Mouse (Mus musculus): Measurements from ENCODE around the gene Gusb. TPM values are rescaled to one million over a fixed set of nuclear protein-coding genes. Genes with fewer than 3 reads are reported as not detected.

Gene Gusb
- polyA plus RNA-seq, 1 experiment from 2014 or later, result 35.9 TPM

DNA sequence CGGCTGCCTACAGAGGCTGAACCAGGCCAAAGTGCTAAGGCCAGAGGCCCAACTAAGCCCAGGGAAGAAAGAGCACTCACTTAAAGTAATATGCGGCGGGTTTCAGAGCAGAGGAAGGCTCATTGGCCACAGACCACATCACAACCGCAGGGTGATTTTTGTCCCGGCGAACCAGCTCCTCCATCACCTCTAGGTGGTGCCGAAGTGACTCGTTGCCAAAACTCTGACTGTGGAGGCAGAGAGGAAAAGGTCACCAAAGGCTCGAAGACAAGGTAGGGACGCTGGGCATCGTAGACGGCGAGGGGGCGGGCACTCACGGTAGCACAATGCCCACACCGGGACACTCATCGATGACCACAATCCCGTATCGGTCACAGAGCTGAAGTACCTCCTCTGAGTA is 5.1 kb downstream of the Gusb start:
- 71% methylated on average over 19 of the region's 19 CpGs for WGBS
- no peak overlapping the region for H3K9ac ChIP-seq

DNA sequence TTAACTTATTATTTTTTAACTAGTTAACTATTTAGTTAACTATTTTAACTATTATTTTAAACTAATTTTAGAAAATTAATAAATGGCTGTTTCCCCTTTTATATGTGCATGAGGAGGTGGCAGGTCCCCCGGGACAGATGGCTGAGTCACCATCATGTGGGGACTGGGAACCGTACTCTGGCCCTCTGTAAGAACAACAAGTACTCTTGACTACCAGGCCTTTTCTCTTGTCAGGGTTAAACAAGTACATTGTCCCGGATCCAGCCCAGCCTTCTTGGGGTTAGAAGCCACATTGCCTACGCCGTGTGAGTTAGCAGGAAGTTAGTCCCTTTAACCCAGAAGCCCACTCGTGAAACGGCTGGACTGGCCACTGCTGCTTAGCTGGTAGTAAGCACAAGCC is 7.9 kb downstream of the Gusb start:
- H3K4me2 ChIP-seq (replicated peaks), result no peak overlapping the region
- H3K36me3 ChIP-seq, result 0 out of 2 replicates have a peak, but pooled peaks cover 6% of the 10 kb centered on the region
- no peak overlapping the region for H3K27ac ChIP-seq
- ATAC-seq (ENCODE audit: insufficient number of reproducible peaks, insufficient read depth, low FRiP score, low TSS enrichment), result no peak
- no peak overlapping the region for H3K9ac ChIP-seq
- WGBS, result 90% methylated on average over 7 of the region's 7 CpGs
- H3K4me1 ChIP-seq, result no peaks in the 10 kb centered on the region
- no peaks in the 10 kb centered on the region for H3K9me3 ChIP-seq
- no peaks in the 10 kb centered on the region for H3K27me3 ChIP-seq
- no peak overlapping the region for H3K4me3 ChIP-seq

More for the DNA sequence above, 5.1 kb downstream of the Gusb start:
- Histone ChIP-seq H3K4me2 (replicated peaks) (no peak overlapping the region), H3K36me3 (0 out of 2 replicates have a peak, but pooled peaks cover 6% of the 10 kb centered on the region), H3K27ac (no peak overlapping the region), H3K9me3 (no peaks in the 10 kb centered on the region), H3K27me3 (no peaks in the 10 kb centered on the region), H3K4me3 (no peak overlapping the region), H3K4me1 (peaks cover 10% of the 10 kb centered on the region)
- ATAC-seq (ENCODE audit: insufficient number of reproducible peaks, insufficient read depth, low FRiP score, low TSS enrichment), result no peak

DNA sequence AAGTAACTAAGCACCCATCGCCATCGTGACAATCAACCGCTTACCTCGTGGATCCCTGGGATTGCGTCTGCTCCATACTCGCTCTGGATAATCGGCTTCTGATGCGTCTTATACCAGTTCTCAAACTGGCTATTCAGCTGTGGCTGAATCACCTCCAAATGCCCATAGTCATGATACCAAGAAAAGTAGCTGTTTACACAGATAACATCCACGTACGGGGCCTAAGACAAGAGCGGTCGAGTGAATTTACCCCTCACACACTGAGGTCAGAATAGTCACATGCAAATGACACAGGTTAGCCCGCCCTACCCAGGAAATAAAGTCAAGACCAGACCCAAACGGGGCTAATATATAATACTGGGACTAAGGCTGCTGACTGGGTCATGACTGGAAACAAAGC is 9.5 kb downstream of the Gusb start:
- H3K9me3 ChIP-seq, result no peaks in the 10 kb centered on the region
- H3K9ac ChIP-seq, result no peak overlapping the region
- WGBS, result 91% methylated on average over 14 of the region's 14 CpGs
- no peaks in the 10 kb centered on the region for H3K4me1 ChIP-seq
- no peak for ATAC-seq (ENCODE audit: insufficient number of reproducible peaks, insufficient read depth, low FRiP score, low TSS enrichment)
- H3K27ac ChIP-seq, result no peak overlapping the region
- H3K4me3 ChIP-seq, result no peak overlapping the region
- H3K4me2 ChIP-seq (replicated peaks), result no peak overlapping the region
- H3K27me3 ChIP-seq, result no peaks in the 10 kb centered on the region
- 0 out of 2 replicates have a peak, but pooled peaks cover 6% of the 10 kb centered on the region for H3K36me3 ChIP-seq

DNA sequence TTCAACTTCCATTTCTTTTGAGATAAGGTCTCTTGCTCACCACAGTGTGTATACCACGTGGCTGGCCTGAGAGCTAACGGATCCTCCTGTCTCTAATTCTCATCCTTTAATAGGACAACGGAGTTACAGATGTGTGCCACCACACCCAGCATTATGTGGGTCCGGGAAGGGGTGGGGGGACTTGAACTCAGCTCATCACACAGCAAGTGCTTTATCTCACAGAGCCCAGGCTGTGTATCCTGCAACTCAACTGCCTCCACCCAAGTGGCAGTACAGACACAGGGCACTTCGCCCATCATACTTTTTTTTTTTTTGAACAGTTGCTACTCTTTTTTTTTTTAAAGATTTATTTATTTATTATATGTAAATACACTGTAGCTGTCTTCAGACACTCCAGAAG is 11.0 kb downstream of the Gusb start:
- no peak overlapping the region for H3K4me2 ChIP-seq (replicated peaks)
- no peaks in the 10 kb centered on the region for H3K9me3 ChIP-seq
- no peak for ATAC-seq (ENCODE audit: insufficient number of reproducible peaks, insufficient read depth, low FRiP score, low TSS enrichment)
- H3K27ac ChIP-seq, result no peak overlapping the region
- WGBS, result 91% methylated on average over 5 of the region's 5 CpGs
- no peaks in the 10 kb centered on the region for H3K27me3 ChIP-seq
- no peak overlapping the region for H3K4me3 ChIP-seq
- no peak overlapping the region for H3K9ac ChIP-seq
- peaks cover 6% of the 10 kb centered on the region; the same call in 1 of the 2 replicates for H3K36me3 ChIP-seq
- no peaks in the 10 kb centered on the region for H3K4me1 ChIP-seq

DNA sequence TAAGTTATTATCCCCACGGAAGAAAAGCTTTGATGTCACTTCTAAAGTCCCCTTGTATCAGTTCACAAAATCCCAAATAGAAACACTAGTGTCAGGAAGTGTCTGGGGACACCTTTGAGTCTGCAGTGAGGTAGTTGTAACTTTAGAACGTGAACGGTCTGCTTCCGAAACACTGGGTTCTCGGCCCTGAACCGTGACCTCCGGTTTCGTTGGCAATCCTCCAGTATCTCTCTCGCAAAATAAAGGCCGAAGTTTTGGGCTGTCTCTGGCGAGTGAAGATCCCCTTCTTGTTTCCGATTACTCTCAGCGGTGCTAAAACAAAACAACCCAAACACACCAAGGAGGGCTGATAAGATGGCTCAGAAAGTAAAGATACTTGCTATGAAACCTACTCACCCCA is 13.5 kb downstream of the Gusb start:
- Histone ChIP-seq H3K27me3 (no peaks in the 10 kb centered on the region), H3K9me3 (no peaks in the 10 kb centered on the region), H3K27ac (no peak overlapping the region), H3K4me2 (replicated peaks) (no peak overlapping the region), H3K4me1 (no peaks in the 10 kb centered on the region), H3K36me3 (peaks cover 12% of the 10 kb centered on the region), H3K9ac (no peak overlapping the region), H3K4me3 (no peak overlapping the region)
- no peak for ATAC-seq (ENCODE audit: insufficient number of reproducible peaks, insufficient read depth, low FRiP score, low TSS enrichment)
- WGBS, result 84% methylated on average over 13 of the region's 13 CpGs

DNA sequence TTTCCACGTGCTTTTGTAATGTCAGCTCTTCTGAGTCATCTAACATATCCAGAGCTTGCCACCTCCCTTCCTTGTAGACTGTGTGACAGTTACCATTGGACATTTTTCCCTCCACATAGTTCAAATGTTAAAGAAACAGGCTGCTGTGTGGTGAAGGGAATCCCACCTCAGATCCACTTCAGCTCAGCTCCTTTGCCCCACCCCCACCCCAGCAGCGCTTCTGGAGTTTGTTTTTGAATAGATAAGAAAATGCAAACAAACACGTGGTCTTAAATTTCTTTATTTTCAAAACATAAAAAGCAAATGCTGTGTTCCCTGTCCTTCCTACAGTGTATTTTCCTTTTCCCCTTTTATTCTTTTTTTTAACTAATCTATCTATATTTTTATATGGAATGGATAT is 22.6 kb downstream of the Gusb start:
- peaks cover 17% of the 10 kb centered on the region for H3K36me3 ChIP-seq
- 79% methylated on average over 3 of the region's 3 CpGs for WGBS
- H3K4me2 ChIP-seq (replicated peaks), result no peak overlapping the region
- H3K4me3 ChIP-seq, result no peak overlapping the region
- H3K9ac ChIP-seq, result no peak overlapping the region
- H3K27me3 ChIP-seq, result no peaks in the 10 kb centered on the region
- H3K27ac ChIP-seq, result no peak overlapping the region
- H3K4me1 ChIP-seq, result no peaks in the 10 kb centered on the region
- no peaks in the 10 kb centered on the region for H3K9me3 ChIP-seq
- no peak for ATAC-seq (ENCODE audit: insufficient number of reproducible peaks, insufficient read depth, low FRiP score, low TSS enrichment)

DNA sequence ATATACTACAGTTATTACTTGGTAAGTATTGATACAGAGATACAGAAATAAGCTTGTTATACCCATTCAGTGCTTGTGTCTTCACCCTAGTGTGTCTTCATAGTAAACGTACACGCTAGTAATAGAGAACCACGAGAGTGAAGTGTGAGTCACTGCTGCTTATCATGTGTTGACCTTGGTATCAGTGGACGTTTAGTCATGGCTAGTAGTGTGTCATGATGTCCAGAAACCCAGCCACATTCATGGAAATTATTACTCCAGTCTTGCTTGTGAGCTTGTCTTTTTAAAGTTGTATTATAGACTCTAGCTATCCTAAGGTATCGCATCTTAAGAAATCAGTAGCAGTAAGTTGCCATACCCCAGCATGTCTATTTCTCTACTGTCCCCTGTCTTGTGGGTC is 24.2 kb downstream of the Gusb start:
- WGBS, result 90% methylated on average over 5 of the region's 5 CpGs
- Histone ChIP-seq H3K9me3 (no peaks in the 10 kb centered on the region), H3K4me2 (replicated peaks) (no peak overlapping the region)

DNA sequence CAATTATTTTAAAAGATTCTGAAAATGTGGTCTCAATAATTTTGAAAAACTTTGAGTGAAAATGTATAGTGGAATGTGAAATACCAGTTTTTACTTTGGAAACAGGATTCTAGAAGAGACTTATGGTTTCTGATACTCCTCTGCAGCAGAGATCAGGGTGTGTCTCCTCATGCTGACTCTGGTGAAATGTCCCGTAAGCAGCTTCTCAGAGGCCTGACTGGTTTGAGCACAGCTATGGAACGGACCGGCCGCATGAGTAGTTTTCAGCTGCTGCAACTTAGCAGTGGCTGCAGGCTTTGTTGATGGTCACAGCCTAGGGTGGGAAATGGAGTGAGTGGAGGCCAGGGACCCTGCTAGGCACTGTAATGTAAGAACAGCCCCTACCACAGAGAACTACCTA is 25.1 kb downstream of the Gusb start:
- WGBS, result 84% methylated on average over 4 of the region's 4 CpGs
- ATAC-seq (ENCODE audit: insufficient number of reproducible peaks, insufficient read depth, low FRiP score, low TSS enrichment), result no peak
- Histone ChIP-seq H3K9me3 (no peaks in the 10 kb centered on the region), H3K9ac (no peak overlapping the region), H3K4me1 (no peaks in the 10 kb centered on the region), H3K27me3 (no peaks in the 10 kb centered on the region), H3K4me2 (replicated peaks) (no peak overlapping the region), H3K27ac (no peak overlapping the region), H3K4me3 (no peak overlapping the region), H3K36me3 (no peaks in the 10 kb centered on the region)

More for the DNA sequence above, 24.2 kb downstream of the Gusb start:
- Histone ChIP-seq H3K27ac (no peak overlapping the region), H3K36me3 (peaks cover 8% of the 10 kb centered on the region), H3K27me3 (no peaks in the 10 kb centered on the region), H3K9ac (no peak overlapping the region), H3K4me1 (no peaks in the 10 kb centered on the region), H3K4me3 (no peak overlapping the region)
- ATAC-seq (ENCODE audit: insufficient number of reproducible peaks, insufficient read depth, low FRiP score, low TSS enrichment), result no peak

DNA sequence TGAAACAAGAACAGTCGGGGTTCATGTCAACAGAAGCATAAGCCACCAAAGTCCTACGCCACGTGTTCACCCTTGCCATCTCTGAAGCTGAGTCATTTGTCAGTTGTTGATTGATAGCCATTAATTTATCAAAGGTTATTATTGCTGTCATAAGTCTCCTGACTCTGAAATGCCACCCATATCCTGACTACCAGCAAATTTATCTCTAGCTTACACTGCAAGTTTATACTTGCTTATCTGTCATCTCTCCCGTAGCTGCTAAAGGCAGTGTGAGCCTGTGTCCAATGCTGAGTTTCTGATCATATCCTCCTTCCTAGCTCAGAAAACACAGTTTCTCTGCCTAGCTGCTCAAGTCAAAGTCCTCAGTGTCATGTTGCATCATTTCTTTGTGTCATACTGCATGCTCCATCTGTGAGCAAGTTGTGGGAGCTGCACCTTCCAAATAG is 28.0 kb downstream of the Gusb start:
- Histone ChIP-seq H3K4me2 (replicated peaks) (no peak overlapping the region), H3K9ac (no peak overlapping the region), H3K27ac (no peak overlapping the region), H3K9me3 (no peaks in the 10 kb centered on the region), H3K36me3 (peaks cover 6% of the 10 kb centered on the region), H3K4me1 (no peaks in the 10 kb centered on the region), H3K4me3 (no peak overlapping the region), H3K27me3 (no peaks in the 10 kb centered on the region)
- 78% methylated on average over 4 of the region's 4 CpGs for WGBS
- ATAC-seq (ENCODE audit: insufficient number of reproducible peaks, insufficient read depth, low FRiP score, low TSS enrichment), result no peak

DNA sequence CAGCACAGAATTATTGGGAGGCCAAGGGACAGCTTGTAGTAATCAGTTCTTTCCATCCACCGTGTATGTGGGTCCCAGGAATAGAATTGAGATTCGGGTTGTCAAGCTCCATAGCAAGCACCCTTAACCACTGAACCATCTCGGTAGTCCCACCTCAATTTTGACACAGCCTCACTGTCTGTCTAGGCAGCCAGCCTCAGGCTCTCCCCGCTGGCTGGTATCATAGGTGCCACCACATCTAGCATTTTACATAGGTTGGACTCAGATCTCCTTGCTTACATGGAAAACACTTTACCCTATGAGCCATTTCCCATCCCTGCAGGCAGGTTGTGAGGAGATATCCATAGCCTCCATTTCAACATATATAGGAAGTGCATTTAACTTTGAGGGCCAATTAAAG is 28.5 kb downstream of the Gusb start:
- Histone ChIP-seq H3K36me3 (peaks cover 6% of the 10 kb centered on the region), H3K27ac (no peak overlapping the region), H3K4me1 (no peaks in the 10 kb centered on the region), H3K4me2 (replicated peaks) (no peak overlapping the region), H3K4me3 (no peak overlapping the region), H3K27me3 (no peaks in the 10 kb centered on the region), H3K9ac (no peak overlapping the region), H3K9me3 (no peaks in the 10 kb centered on the region)
- ATAC-seq (ENCODE audit: insufficient number of reproducible peaks, insufficient read depth, low FRiP score, low TSS enrichment), result no peak
- 93% methylated on average over 4 of the region's 4 CpGs for WGBS

DNA sequence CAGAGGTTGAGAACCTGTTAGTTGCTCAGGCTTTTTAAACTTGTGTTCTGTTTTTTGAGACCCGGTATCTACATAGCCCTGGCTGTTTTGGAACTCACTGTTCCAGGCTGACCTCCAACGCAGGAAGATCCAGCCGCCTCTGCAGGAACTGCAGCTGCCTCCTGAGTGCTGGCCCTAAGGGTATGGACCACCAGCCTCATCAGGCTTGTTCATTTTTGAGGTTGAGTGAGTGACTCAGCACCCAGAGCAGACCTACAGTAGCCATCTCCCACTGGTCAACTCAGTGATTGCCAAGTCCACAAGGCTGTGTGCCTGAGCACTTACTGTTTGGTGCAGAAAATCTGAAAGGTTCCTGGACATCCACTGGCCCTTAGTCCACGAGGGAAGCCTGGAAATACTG is 31.4 kb downstream of the Gusb start:
- Histone ChIP-seq H3K27ac (no peak overlapping the region), H3K9ac (no peak overlapping the region), H3K4me2 (replicated peaks) (no peak overlapping the region), H3K9me3 (no peaks in the 10 kb centered on the region), H3K4me1 (no peaks in the 10 kb centered on the region), H3K36me3 (peaks cover 6% of the 10 kb centered on the region), H3K4me3 (no peak overlapping the region), H3K27me3 (no peaks in the 10 kb centered on the region)
- WGBS, result 86% methylated on average over 4 of the region's 4 CpGs
- no peak for ATAC-seq (ENCODE audit: insufficient number of reproducible peaks, insufficient read depth, low FRiP score, low TSS enrichment)

DNA sequence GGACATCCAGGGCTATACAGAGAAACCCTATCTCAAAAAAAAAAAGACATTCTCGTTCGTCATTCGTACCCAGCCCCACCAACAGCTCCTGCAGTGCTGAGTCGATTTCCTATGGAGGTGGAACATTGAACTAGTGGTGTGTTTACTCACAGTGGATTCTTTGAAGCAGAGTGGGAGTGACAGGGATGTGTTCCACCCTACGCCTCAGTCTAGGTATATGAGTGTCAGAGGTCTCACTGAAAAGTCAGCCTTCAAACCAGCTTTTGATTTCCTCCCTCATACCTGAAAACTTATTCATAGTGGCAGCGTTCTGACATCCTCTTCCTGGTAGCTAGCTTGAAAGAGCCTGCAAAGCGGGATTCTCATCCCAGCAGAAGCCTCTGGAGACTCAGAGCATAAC is 34.4 kb downstream of the Gusb start:
- WGBS, result 83% methylated on average over 7 of the region's 7 CpGs
- no peak overlapping the region for H3K9ac ChIP-seq
- peaks cover 6% of the 10 kb centered on the region for H3K36me3 ChIP-seq
- no peak overlapping the region for H3K27ac ChIP-seq
- ATAC-seq (ENCODE audit: insufficient number of reproducible peaks, insufficient read depth, low FRiP score, low TSS enrichment), result no peak
- H3K4me2 ChIP-seq (replicated peaks), result no peak overlapping the region
- H3K9me3 ChIP-seq, result no peaks in the 10 kb centered on the region
- H3K27me3 ChIP-seq, result no peaks in the 10 kb centered on the region
- H3K4me3 ChIP-seq, result no peak overlapping the region
- H3K4me1 ChIP-seq, result no peaks in the 10 kb centered on the region

DNA sequence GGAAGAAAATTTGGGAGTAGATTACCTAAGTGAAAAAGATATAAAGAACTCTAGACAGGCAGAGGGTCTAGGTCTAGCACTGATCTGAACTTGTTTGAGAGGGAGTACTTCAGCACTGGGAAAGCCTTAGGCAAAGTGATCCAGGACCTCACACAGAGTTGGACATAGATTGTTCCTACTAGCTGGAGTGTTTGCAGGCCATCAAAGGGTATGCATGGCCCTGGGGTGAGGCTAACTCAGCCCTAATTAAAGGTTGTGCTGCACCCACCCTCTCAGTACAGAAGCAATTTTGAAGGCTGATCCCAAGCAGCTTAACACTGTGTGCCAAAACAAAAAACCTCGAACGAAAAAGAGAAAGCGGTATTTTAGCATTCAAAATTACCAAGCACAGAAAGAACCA is 36.4 kb downstream of the Gusb start:
- H3K4me2 ChIP-seq (replicated peaks), result no peak overlapping the region
- ATAC-seq (ENCODE audit: insufficient number of reproducible peaks, insufficient read depth, low FRiP score, low TSS enrichment), result no peak
- H3K27ac ChIP-seq, result no peak overlapping the region
- no peaks in the 10 kb centered on the region for H3K27me3 ChIP-seq
- H3K4me1 ChIP-seq, result no peaks in the 10 kb centered on the region
- peaks cover 1% of the 10 kb centered on the region for H3K36me3 ChIP-seq
- no peak overlapping the region for H3K4me3 ChIP-seq
- WGBS, result 74% methylated on average over 3 of the region's 3 CpGs
- H3K9ac ChIP-seq, result no peak overlapping the region
- no peaks in the 10 kb centered on the region for H3K9me3 ChIP-seq
